Mouse (Mus musculus) forebrain, postnatal 0 days (tissue): ENCODE measurements around the gene Siva1. TPM values are rescaled to one million over a fixed set of nuclear protein-coding genes. Genes with fewer than 3 reads are reported as not detected.
A peak's percentile ranks its signal among the peaks of the same experiment; 100 is the strongest.

ENCODE experiments used
- ATAC-seq: fragments of 200-750 bp; cut with Nextera tagmentation; 2 replicates; pipeline ENCODE4 v1.8.0; 2017; ENCODE audit warnings: mild to moderate bottlenecking, moderate library complexity
- DNase-seq: peaks from one replicate; pipeline ENCODE4 v3.0.0-alpha.2; 2015
- H3K27ac ChIP-seq: fragments of 300-500 bp; sonication (generic); 2 replicates; pipeline ENCODE4 v1.5.1; 2014; ENCODE audit warnings: low read depth, mild to moderate bottlenecking, antibody characterized with exemption, low read length, moderate library complexity, mixed read lengths
- H3K27me3 ChIP-seq: fragments of 300-500 bp; sonication (generic); 2 replicates; pipeline ENCODE4 v1.6.1; 2014; ENCODE audit warnings: mild to moderate bottlenecking, low read length, mixed read lengths; ENCODE audit not compliant: insufficient read depth
- H3K36me3 ChIP-seq: fragments of 300-500 bp; sonication (generic); 2 replicates; pipeline ENCODE4 v1.6.1; 2014; ENCODE audit warnings: mild to moderate bottlenecking, moderate library complexity; ENCODE audit not compliant: insufficient read depth
- H3K4me1 ChIP-seq: fragments of 300-500 bp; sonication (generic); 2 replicates; pipeline ENCODE4 v1.6.1; 2014; ENCODE audit warnings: antibody characterized with exemption; ENCODE audit not compliant: insufficient read depth
- H3K4me2 ChIP-seq: fragments of 300-500 bp; sonication (generic); 2 replicates; pipeline ENCODE4 v1.6.1; 2014; ENCODE audit warnings: low read depth, mild to moderate bottlenecking, moderate library complexity
- H3K4me3 ChIP-seq: fragments of 300-500 bp; sonication (generic); 2 replicates; pipeline ENCODE4 v1.5.1; 2014; ENCODE audit warnings: low read depth, low read length, mixed read lengths
- H3K9ac ChIP-seq: fragments of 300-500 bp; sonication (generic); 2 replicates; pipeline ENCODE4 v1.6.1; 2014; ENCODE audit warnings: mild to moderate bottlenecking
- H3K9me3 ChIP-seq: fragments of 300-500 bp; sonication (generic); 2 replicates; pipeline ENCODE4 v1.6.1; 2016; ENCODE audit warnings: low read length
- CTCF ChIP-seq: sonication (generic); IDR thresholded peaks from 2 replicates; pipeline ENCODE4 v1.5.1; 2016; ENCODE audit warnings: antibody characterized with exemption, control low read depth, low read depth
- WGBS: fragments of 180-500 bp; shearing (Covaris S2); extraction: QIAGEN DNeasy Blood & Tissue Kit; methylation state at CpG from one replicate; pipeline ENCODE4 v1.1.7; 2014; 5-methylcytosine and 5-hydroxymethylcytosine counted together
- polyA plus RNA-seq: library from polyadenylated mRNA; unstranded; fragments of >200 nt; fragmentation: Nextera tagmentation; extraction: Ambion mirVana; gene quantifications from 2 replicates; pipeline ENCODE4 v1.2.1, GENCODE M21; 2015
- total RNA-seq: library from RNA; depleted of rRNA; stranded (reverse); fragments of >200 nt; gene quantifications from 2 replicates; pipeline ENCODE4 v1.2.3, GENCODE M21; 2014

Gene Siva1
- total and polyA plus RNA-seq, 2 experiments from 2014 or later: 28.0 to 50.5 TPM

DNA sequence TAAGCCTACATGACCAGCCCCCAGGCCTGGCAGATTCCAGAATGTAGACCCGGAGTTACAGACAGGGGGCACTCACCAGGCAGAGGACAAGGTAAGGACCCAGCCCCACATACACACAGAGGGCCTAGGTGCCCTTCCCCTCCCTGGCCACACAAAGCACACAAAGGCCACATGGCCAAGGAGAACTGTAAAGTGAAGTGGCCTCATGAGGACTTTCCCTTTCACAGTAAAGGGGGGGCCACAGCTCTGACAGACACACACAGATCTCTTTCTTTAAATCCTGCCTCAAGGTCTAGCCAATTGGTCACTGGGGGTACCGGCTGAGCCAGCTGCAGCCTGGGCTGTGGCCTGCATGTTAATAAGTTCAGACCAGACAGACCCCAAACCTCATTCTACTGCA, 19.6 kb downstream of the Siva1 start:
- no peak overlapping the region for H3K4me3 ChIP-seq
- 0 out of 2 replicates have a peak overlapping the region, but pooled peaks have one; percentile 17 for H3K4me2 ChIP-seq
- H3K4me1 ChIP-seq: peaks cover 9% of the 10 kb centered on the region
- DNase-seq (peak; percentile 43), ATAC-seq (peak; percentile 53)
- peak overlapping the region; percentile 31; the same call in 1 of the 2 replicates for H3K9ac ChIP-seq
- 15% methylated on average over 2 of the region's 2 CpGs for WGBS
- H3K27ac ChIP-seq: peak overlapping the region; percentile 50; the same call in 1 of the 2 replicates
- H3K9me3 ChIP-seq: no peaks in the 10 kb centered on the region
- TF ChIP-seq CTCF: peak; percentile 42
- H3K27me3 ChIP-seq: no peaks in the 10 kb centered on the region
- H3K36me3 ChIP-seq: peaks cover 52% of the 10 kb centered on the region

DNA sequence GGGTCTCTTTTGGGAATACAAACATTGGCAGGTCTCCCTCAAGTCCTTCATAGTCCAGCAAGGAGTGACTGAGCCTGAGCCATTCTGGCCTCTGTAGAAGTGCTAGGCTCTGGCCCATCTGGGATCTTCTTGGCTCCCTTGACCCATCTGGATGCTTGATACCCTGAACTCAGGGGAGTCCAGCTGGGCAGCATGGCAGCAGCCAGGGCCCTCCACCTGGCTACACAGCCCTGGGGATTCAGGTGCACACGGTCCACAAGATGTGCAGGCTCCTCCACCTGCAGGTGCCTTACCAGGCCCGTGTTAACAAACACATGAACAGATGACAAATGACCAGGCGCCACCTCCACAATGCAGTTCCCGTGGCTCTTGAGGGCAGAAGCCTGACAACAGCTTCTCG, 20.2 kb downstream of the Siva1 start:
- H3K4me1 ChIP-seq: peaks cover 9% of the 10 kb centered on the region
- no peak overlapping the region for H3K9ac ChIP-seq
- H3K4me2 ChIP-seq: no peak overlapping the region
- H3K4me3 ChIP-seq: no peak overlapping the region
- DNase-seq (no peak), ATAC-seq (no peak)
- no peaks in the 10 kb centered on the region for H3K9me3 ChIP-seq
- TF ChIP-seq CTCF: no peak
- H3K36me3 ChIP-seq: peaks cover 52% of the 10 kb centered on the region
- H3K27me3 ChIP-seq: no peaks in the 10 kb centered on the region
- 51% methylated on average over 5 of the region's 5 CpGs for WGBS
- H3K27ac ChIP-seq: 0 out of 2 replicates have a peak overlapping the region, but pooled peaks have one; percentile 50

DNA sequence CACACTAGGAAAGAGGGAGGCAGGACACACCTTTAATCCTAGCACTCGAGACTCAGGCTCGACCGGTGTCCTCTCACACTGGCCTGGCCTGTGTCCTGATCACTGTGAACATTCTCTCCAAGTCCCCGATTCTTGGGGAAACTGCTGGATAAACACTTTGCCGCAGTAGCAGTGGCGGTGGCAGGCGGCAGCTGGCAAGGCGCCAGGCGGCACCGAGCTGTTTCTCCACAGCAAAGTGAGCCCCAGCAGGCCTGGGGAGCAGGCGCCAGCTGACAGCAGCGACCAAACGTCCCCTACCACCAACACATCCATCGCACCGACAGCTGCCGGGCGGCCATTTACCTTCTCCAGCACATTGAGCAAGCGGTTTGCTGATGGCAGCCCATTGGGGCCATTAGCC, 21.0 kb downstream of the Siva1 start:
- peak; percentile 38 for ATAC-seq
- Histone ChIP-seq H3K36me3 (peaks cover 57% of the 10 kb centered on the region), H3K9ac (peak overlapping the region; percentile 25; the same call in 1 of the 2 replicates), H3K27me3 (no peaks in the 10 kb centered on the region), H3K9me3 (no peaks in the 10 kb centered on the region), H3K4me2 (0 out of 2 replicates have a peak overlapping the region, but pooled peaks have one; percentile 4), H3K4me3 (no peak overlapping the region), H3K4me1 (peaks cover 9% of the 10 kb centered on the region), H3K27ac (0 out of 2 replicates have a peak overlapping the region, but pooled peaks have one; percentile 50)
- DNase-seq: peak; percentile 82
- no peak for TF ChIP-seq CTCF
- WGBS: 8% methylated on average over 18 of the region's 18 CpGs

DNA sequence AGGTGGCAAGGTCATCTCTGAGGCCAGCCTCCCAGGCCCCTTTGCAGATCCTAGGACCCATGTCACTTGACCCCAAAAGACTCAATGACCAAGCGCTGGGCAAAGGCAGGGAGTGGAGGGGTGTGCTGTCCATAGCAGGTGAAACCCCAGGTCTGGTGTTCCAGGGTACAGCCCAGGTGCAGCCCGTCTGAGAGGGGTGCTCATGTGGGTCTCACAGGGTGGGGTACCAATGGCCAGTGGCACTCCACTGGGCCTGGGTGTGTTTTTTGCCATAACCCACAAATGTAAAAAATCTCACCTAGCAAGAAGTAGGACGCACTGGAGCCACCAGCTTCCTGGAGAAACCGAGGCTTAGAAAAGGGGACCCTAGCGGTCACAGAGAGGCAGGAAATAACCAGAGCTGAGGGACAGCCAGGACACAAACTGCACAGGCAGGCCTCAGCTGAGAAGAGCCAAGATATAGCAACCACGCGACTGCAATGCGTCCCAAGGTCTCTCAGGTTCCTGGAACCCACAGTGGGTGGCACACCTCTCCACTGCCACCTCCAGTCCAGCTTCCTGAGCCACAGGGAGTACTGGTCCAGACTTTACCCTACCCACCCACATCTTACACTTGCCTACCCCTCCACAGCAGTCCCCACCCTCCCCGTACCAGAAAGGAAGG, 21.5 kb downstream of the Siva1 start:
- no peaks in the 10 kb centered on the region for H3K9me3 ChIP-seq
- H3K4me3 ChIP-seq: no peak overlapping the region
- peak overlapping the region; percentile 25; the same call in 1 of the 2 replicates for H3K9ac ChIP-seq
- 0 out of 2 replicates have a peak overlapping the region, but pooled peaks have one; percentile 50 for H3K27ac ChIP-seq
- ATAC-seq (no peak), DNase-seq (no peak)
- H3K4me2 ChIP-seq: 0 out of 2 replicates have a peak overlapping the region, but pooled peaks have one; percentile 4
- peaks cover 55% of the 10 kb centered on the region for H3K36me3 ChIP-seq
- no peaks in the 10 kb centered on the region for H3K27me3 ChIP-seq
- peaks cover 9% of the 10 kb centered on the region for H3K4me1 ChIP-seq
- WGBS: 82% methylated on average over 9 of the region's 9 CpGs
- TF ChIP-seq CTCF: no peak

DNA sequence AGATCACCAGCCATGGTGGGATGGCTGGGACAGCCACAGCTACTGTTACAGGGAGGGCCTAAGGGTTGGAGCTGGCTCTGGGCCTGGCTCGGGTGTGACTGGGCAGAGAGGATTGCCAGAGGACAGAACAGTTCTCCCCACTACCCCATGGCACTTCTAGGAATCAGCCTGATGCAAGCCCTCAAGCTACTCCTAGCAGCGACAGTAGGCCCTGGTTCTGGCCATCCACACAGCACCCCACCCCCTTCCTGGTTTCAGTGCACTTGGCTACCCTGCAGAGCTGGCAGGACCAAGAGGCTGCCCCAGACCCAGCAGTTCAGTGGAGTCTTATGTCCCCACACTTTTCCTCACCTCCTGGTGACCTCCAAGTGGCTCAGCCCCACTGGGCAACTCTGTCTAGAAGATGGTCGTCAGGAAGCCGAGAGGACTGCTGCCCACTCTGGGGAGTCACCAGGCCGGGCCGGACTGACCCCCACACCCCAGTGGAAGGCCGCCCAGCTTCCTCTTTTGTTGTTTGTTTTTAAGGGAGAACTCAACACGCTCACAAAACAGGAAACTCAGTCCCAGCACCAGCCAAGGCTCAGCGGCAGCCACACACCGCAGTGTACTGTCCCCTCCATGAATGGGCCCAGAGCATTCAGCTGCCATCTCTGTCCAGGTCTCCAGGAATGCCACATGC, 23.3 kb downstream of the Siva1 start:
- Histone ChIP-seq H3K9ac (no peak overlapping the region), H3K27ac (no peak overlapping the region), H3K4me2 (no peak overlapping the region), H3K36me3 (peaks cover 42% of the 10 kb centered on the region), H3K4me3 (no peak overlapping the region), H3K4me1 (peaks cover 19% of the 10 kb centered on the region), H3K9me3 (no peaks in the 10 kb centered on the region), H3K27me3 (no peaks in the 10 kb centered on the region)
- ATAC-seq (no peak), DNase-seq (no peak)
- WGBS: 75% methylated on average over 10 of the region's 10 CpGs
- no peak for TF ChIP-seq CTCF

DNA sequence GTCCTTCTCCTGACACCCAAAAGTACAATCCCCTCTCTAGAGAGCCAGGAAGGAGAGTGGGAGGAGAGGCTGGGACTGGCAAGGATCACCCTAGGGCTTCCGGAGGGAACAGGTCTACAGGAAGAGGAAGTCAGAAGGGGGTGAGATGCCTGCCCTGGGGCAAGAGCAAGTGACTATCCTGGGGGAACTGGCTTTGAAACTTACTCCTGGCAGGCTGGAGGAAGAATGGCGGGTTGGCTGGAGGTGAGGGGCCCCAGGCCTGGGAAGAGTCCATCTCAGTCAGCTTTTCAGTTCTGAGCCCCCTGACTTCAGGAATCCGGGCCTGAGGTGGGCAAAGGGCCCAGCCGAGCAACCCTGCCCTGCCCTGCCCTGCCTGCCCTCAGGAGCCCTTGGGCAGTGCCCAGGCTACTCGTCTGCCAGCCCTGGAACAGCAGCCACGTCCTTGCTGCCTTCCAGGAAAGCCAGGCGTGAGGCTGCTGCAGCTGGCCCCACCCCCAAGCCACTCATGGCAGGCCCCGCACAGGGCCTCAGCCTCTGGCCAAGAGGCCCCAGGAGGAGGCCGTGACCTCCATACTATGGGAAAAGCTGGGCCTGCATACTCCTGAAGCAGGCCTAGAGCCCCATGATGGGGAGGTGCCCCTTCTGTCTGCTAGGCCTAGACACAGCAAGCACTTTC, 26.4 kb downstream of the Siva1 start:
- no peak overlapping the region for H3K9ac ChIP-seq
- no peak overlapping the region for H3K4me2 ChIP-seq
- 41% methylated on average over 9 of the region's 9 CpGs for WGBS
- no peak overlapping the region for H3K4me3 ChIP-seq
- no peak for TF ChIP-seq CTCF
- no peak for ATAC-seq
- peaks cover 24% of the 10 kb centered on the region for H3K4me1 ChIP-seq
- no peaks in the 10 kb centered on the region for H3K9me3 ChIP-seq
- H3K27me3 ChIP-seq: no peaks in the 10 kb centered on the region
- no peak overlapping the region for H3K27ac ChIP-seq
- H3K36me3 ChIP-seq: peaks cover 34% of the 10 kb centered on the region
- no peak for DNase-seq

DNA sequence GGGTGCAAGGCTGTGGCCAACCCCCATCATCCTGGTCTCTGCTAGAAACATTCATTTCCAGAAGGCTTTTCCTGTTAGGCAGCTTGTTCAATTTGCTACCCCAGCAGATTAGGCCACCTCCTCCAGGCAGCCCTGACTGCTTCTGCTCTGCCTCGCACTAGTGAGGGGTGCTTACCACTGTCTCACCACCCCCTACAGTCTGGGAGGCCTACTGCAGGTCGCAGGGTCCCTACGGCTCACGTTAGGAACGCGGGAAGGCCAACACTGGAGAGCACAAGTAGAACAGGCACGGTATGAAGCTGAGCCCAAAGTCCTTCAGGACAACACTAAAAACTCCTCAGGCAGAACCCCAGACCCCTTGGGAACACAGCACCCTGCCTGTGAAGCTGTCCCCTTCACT, 27.4 kb downstream of the Siva1 start:
- peaks cover 34% of the 10 kb centered on the region for H3K36me3 ChIP-seq
- H3K4me1 ChIP-seq: peaks cover 24% of the 10 kb centered on the region
- no peaks in the 10 kb centered on the region for H3K27me3 ChIP-seq
- TF ChIP-seq CTCF: peak; percentile 38
- H3K27ac ChIP-seq: no peak overlapping the region
- H3K4me2 ChIP-seq: peak overlapping the region; percentile 88; the same call in 1 of the 2 replicates
- no peak for DNase-seq
- H3K9ac ChIP-seq: 0 out of 2 replicates have a peak overlapping the region, but pooled peaks have one; percentile 96
- no peaks in the 10 kb centered on the region for H3K9me3 ChIP-seq
- WGBS: 79% methylated on average over 7 of the region's 7 CpGs
- no peak for ATAC-seq
- H3K4me3 ChIP-seq: no peak overlapping the region
